ENCODE assay signal across 28 mouse cellular contexts in genomic region chr3:82175501-82175900, GRCm38 (mm10). TPM values are rescaled to one million over a fixed set of nuclear protein-coding genes. Genes with fewer than 3 reads are reported as not detected.
A peak's percentile ranks its signal among the peaks of the same experiment; 100 is the strongest.
DNase-seq lines count a peak whose midpoint lies in the region; ATAC-seq and TF ChIP-seq lines count a peak whose summit lies in the region.
"Had no signal": no experiment of that assay in that cellular context is flagged by ENCODE, and none has a peak within 500 bp of the region (broad histone marks: within the 10 kb centered on the region; RNA-seq: fewer than 3 reads in every experiment).

No protein-coding gene starts in this region.

- no peak overlapping the region for H3K4me2 ChIP-seq in kidney, postnatal 0 days (ENCODE audit: low read length)
- H3K4me2 ChIP-seq in lung, postnatal 0 days (replicated peaks; ENCODE audit: low read depth, low read length) = no peak overlapping the region
- H3K4me2 ChIP-seq: embryonic facial prominence, embryonic 13.5 days; forebrain, embryonic 12.5 days; forebrain, embryonic 15.5 days; heart, embryonic 12.5 days; heart, embryonic 15.5 days; hindbrain, embryonic 14.5 days had no signal

- H3K9me3 ChIP-seq in kidney, postnatal 0 days (replicated peaks; ENCODE audit: low read length) = no peaks in the 10 kb centered on the region
- H3K9me3 ChIP-seq in lung, postnatal 0 days (ENCODE audit: low read length) = no peaks in the 10 kb centered on the region
- H3K9me3 ChIP-seq: embryonic facial prominence, embryonic 10.5 days; embryonic facial prominence, embryonic 13.5 days; forebrain, embryonic 12.5 days; forebrain, embryonic 15.5 days; heart, embryonic 12.5 days; heart, embryonic 15.5 days had no signal

- DNase-seq in kidney, postnatal 0 days (ENCODE audit: low spot score) = peak; percentile 64
- DNase-seq in kidney, postnatal 10 days = no peak
- peak; percentile 26 for DNase-seq in lung, postnatal 0 days (ENCODE audit: low spot score)
- DNase-seq in lung, postnatal 25 days (ENCODE audit: low spot score) = no peak
- peak; percentile 64 for DNase-seq in retina, postnatal 1 day
- DNase-seq in Muller cell, postnatal 12 days (ENCODE audit: inconsistent ontology term) = no peak
- DNase-seq: adrenal gland, adult 8-10 months; adrenal gland, postnatal 25 days; cerebellum, adult 11-12 months; cerebellum, adult 8-10 months; cerebellum, postnatal 10 days; cerebellum, postnatal 36 days; embryo, embryonic 11 days; gastrocnemius, postnatal 25 days; heart, adult 18-20 months; heart, postnatal 10 days; heart, postnatal 36 days had no signal

- no peak overlapping the region for H3K4me3 ChIP-seq in kidney, postnatal 0 days (replicated peaks; ENCODE audit: low read depth, low read length)
- H3K4me3 ChIP-seq in lung, postnatal 0 days (ENCODE audit: low read depth, low read length) = no peak overlapping the region
- H3K4me3 ChIP-seq: embryonic facial prominence, embryonic 10.5 days; embryonic facial prominence, embryonic 13.5 days; erythroblast, embryonic 14.5 days; forebrain, embryonic 12.5 days; forebrain, embryonic 15.5 days; heart, embryonic 12.5 days; heart, embryonic 15.5 days had no signal

- ATAC-seq in kidney, postnatal 0 days (replicated peaks; ENCODE audit: low FRiP score, low read depth) = no peak
- no peak for ATAC-seq in lung, postnatal 0 days
- ATAC-seq: activated CD4-positive, CD25-positive, alpha-beta regulatory T cell, adult 4 months; CD4-positive, CD25-positive, alpha-beta regulatory T cell, adult 4 months; forebrain, embryonic 15.5 days had no signal

- H3K36me3 ChIP-seq in kidney, postnatal 0 days (ENCODE audit: insufficient read depth, low read length) = no peaks in the 10 kb centered on the region
- H3K36me3 ChIP-seq in lung, postnatal 0 days (ENCODE audit: insufficient read depth, low read length) = no peaks in the 10 kb centered on the region
- H3K36me3 ChIP-seq: embryonic facial prominence, embryonic 10.5 days; embryonic facial prominence, embryonic 13.5 days; forebrain, embryonic 12.5 days; forebrain, embryonic 15.5 days; heart, embryonic 12.5 days; heart, embryonic 15.5 days had no signal

- H3K4me1 ChIP-seq in kidney, postnatal 0 days (replicated peaks; ENCODE audit: insufficient read depth, low read length) = no peaks in the 10 kb centered on the region
- H3K4me1 ChIP-seq in lung, postnatal 0 days (ENCODE audit: insufficient read depth, low read depth, low read length) = no peaks in the 10 kb centered on the region
- H3K4me1 ChIP-seq: embryonic facial prominence, embryonic 10.5 days; embryonic facial prominence, embryonic 13.5 days; forebrain, embryonic 12.5 days; forebrain, embryonic 15.5 days; heart, embryonic 12.5 days; heart, embryonic 15.5 days had no signal

- TF ChIP-seq CTCF in kidney, postnatal 0 days (IDR thresholded peaks at IDR 0.05; ENCODE audit: low read depth) = no peak
- TF ChIP-seq CTCF in lung, postnatal 0 days (IDR thresholded peaks at IDR 0.05) = no peak

- no peaks in the 10 kb centered on the region for H3K27me3 ChIP-seq in kidney, postnatal 0 days (ENCODE audit: insufficient read depth, low read length)
- H3K27me3 ChIP-seq in lung, postnatal 0 days (replicated peaks; ENCODE audit: insufficient read depth, low read length) = no peaks in the 10 kb centered on the region
- H3K27me3 ChIP-seq: embryonic facial prominence, embryonic 13.5 days; forebrain, embryonic 12.5 days; forebrain, embryonic 15.5 days; heart, embryonic 12.5 days; heart, embryonic 15.5 days had no signal

- H3K27ac ChIP-seq in kidney, postnatal 0 days = no peak overlapping the region
- no peak overlapping the region for H3K27ac ChIP-seq in lung, postnatal 0 days (ENCODE audit: low read length)
- H3K27ac ChIP-seq: embryonic facial prominence, embryonic 10.5 days; embryonic facial prominence, embryonic 13.5 days; forebrain, embryonic 12.5 days; forebrain, embryonic 15.5 days; heart, embryonic 15.5 days; hindbrain, embryonic 14.5 days had no signal

- no peak overlapping the region for H3K9ac ChIP-seq in kidney, postnatal 0 days (ENCODE audit: low read depth, low read length)
- no peak overlapping the region for H3K9ac ChIP-seq in lung, postnatal 0 days (replicated peaks; ENCODE audit: low read depth)
- H3K9ac ChIP-seq: embryonic facial prominence, embryonic 13.5 days; forebrain, embryonic 12.5 days; forebrain, embryonic 15.5 days; heart, embryonic 12.5 days; heart, embryonic 15.5 days; hindbrain, embryonic 14.5 days had no signal

- TF ChIP-seq EP300 in lung, postnatal 0 days (IDR thresholded peaks at IDR 0.05) = peak; percentile 62; the same call in 1 of the 2 replicates

- 51% methylated on average over 1 of the region's 1 CpGs for WGBS in kidney, postnatal 0 days
- 29% methylated on average over 1 of the region's 1 CpGs for WGBS in lung, postnatal 0 days

RNA-seq across cellular contexts. Expression of gene Gucy1a1, which starts 29.9 kb away (rescaled TPM):
- 72.4 and 72.5 TPM in 2 replicates for polyA plus RNA-seq in kidney, postnatal 0 days (2015; fragmentation: Nextera tagmentation; extraction: Ambion mirVana)
- polyA plus RNA-seq in lung, postnatal 0 days (2015; fragmentation: Nextera tagmentation; extraction: Ambion mirVana) = 101 and 107 TPM in 2 replicates
- polyA plus RNA-seq: C2C12; erythroblast, embryonic 14.5 days had no signal

Comparison
In these comparisons a context has a peak if more than half of its experiments do, and no peak if none do; other contexts are left out.
1. DNase-seq: peak in kidney, postnatal 0 days (single experiment), lung, postnatal 0 days (single experiment) and retina, postnatal 1 day (single experiment); none in kidney, postnatal 10 days (single experiment), lung, postnatal 25 days (single experiment) and Muller cell, postnatal 12 days (single experiment).